Mouse (Mus musculus): ENCODE data around the gene AI661453.

GRCm38 (mm10) chr17:47408558-47408898 is 27.9 kb upstream of the AI661453 start:
- TF ChIP-seq CTCF (conservative IDR thresholded peaks at IDR 0.05; ENCODE audit: low read length) = peak; percentile 93
- TF ChIP-seq NANOG (IDR thresholded peaks at IDR 0.05; ENCODE audit: borderline replicate concordance, low read length) = no peak
- no peak for TF ChIP-seq POU5F1 (IDR thresholded peaks at IDR 0.05; ENCODE audit: borderline replicate concordance, low read length)
